12 mouse cellular contexts compared by ENCODE assay signal in genomic region chr2:128041066-128041750, GRCm38 (mm10).
A peak's percentile ranks its signal among the peaks of the same experiment; 100 is the strongest.
DNase-seq lines count a peak whose midpoint lies in the region; ATAC-seq and TF ChIP-seq lines count a peak whose summit lies in the region.
"Had no signal": no experiment of that assay in that cellular context is flagged by ENCODE, and none has a peak within 500 bp of the region (broad histone marks: within the 10 kb centered on the region; RNA-seq: fewer than 3 reads in every experiment).

No protein-coding gene starts in this region.

- H3K4me1 ChIP-seq in heart, embryonic 12.5 days (replicated peaks): 0 out of 2 replicates have a peak, but pooled peaks cover 5% of the 10 kb centered on the region
- peaks cover 7% of the 10 kb centered on the region; the same call in 1 of the 2 replicates for H3K4me1 ChIP-seq in spleen, adult 2 months (ENCODE audit: control insufficient read depth, insufficient read depth, insufficient read length)
- H3K4me1 ChIP-seq in kidney, embryonic 14.5 days (ENCODE audit: control insufficient read depth, insufficient read depth, low read length): no peaks in the 10 kb centered on the region
- H3K4me1 ChIP-seq: forebrain, embryonic 15.5 days; intestine, embryonic 15.5 days; liver, embryonic 15.5 days had no signal

- WGBS in heart, embryonic 12.5 days: 60% methylated on average over 12 of the region's 12 CpGs
- 22% methylated on average over 12 of the region's 12 CpGs for WGBS in spleen, adult 2 months
- 35% methylated on average over 12 of the region's 12 CpGs for WGBS in kidney, embryonic 14.5 days

- H3K27me3 ChIP-seq in heart, embryonic 12.5 days (replicated peaks): no peaks in the 10 kb centered on the region
- H3K27me3 ChIP-seq in spleen, adult 2 months (ENCODE audit: control insufficient read depth, insufficient read depth, low read length): no peaks in the 10 kb centered on the region
- H3K27me3 ChIP-seq in kidney, embryonic 14.5 days (ENCODE audit: control insufficient read depth, insufficient read depth, low read length): no peaks in the 10 kb centered on the region
- H3K27me3 ChIP-seq: forebrain, embryonic 15.5 days; intestine, embryonic 15.5 days; liver, embryonic 15.5 days had no signal

- DNase-seq in heart, adult 9 months (ENCODE audit: low spot score in 2 of 2): peak; percentile 24 to 37
- peak; percentile 17 to 36 for DNase-seq in spleen, adult 2 months (ENCODE audit: low read depth in 1 of 2, low spot score in 2 of 2)
- no peak for DNase-seq in spleen, postnatal 14 days (ENCODE audit: low spot score in 2 of 2)
- peak; percentile 49 to 50 for DNase-seq in heart, postnatal 10 days
- peak; percentile 54 to 68 for DNase-seq in thymus, postnatal 36 days
- DNase-seq in urinary bladder, postnatal 4 days (ENCODE audit: low spot score in 2 of 2): no peak
- DNase-seq: cerebellum, adult 18-20 months had no signal

- TF ChIP-seq CTCF in spleen, adult 2 months (IDR thresholded peaks at IDR 0.05; ENCODE audit: extremely low read depth, insufficient read depth, insufficient read length, insufficient replicate concordance): no peak

- H3K9me3 ChIP-seq in heart, embryonic 12.5 days (replicated peaks): peaks cover 6% of the 10 kb centered on the region; the same call in 1 of the 2 replicates
- H3K9me3 ChIP-seq in kidney, embryonic 14.5 days (ENCODE audit: control insufficient read depth, low read length): no peaks in the 10 kb centered on the region
- H3K9me3 ChIP-seq: intestine, embryonic 15.5 days; liver, embryonic 15.5 days had no signal

- H3K36me3 ChIP-seq in heart, embryonic 12.5 days: no peaks in the 10 kb centered on the region
- no peaks in the 10 kb centered on the region for H3K36me3 ChIP-seq in spleen, adult 2 months (ENCODE audit: control insufficient read depth, insufficient read depth, low read length)
- H3K36me3 ChIP-seq in kidney, embryonic 14.5 days (ENCODE audit: control insufficient read depth, insufficient read depth, low read length): no peaks in the 10 kb centered on the region
- H3K36me3 ChIP-seq: forebrain, embryonic 15.5 days; intestine, embryonic 15.5 days; liver, embryonic 15.5 days had no signal

- intact Hi-C loops in heart, postnatal 10 days (cut with DNase I): no loop called here

- H3K4me2 ChIP-seq in heart, embryonic 12.5 days: no peak overlapping the region
- no peak overlapping the region for H3K4me2 ChIP-seq in kidney, embryonic 14.5 days (replicated peaks; ENCODE audit: low read depth, low read length)
- H3K4me2 ChIP-seq: forebrain, embryonic 15.5 days; intestine, embryonic 15.5 days; liver, embryonic 15.5 days had no signal

- TF ChIP-seq POLR2A in spleen, adult 2 months (IDR thresholded peaks at IDR 0.05; ENCODE audit: low read depth, low read length): no peak

- H3K9ac ChIP-seq in heart, embryonic 12.5 days: no peak overlapping the region
- H3K9ac ChIP-seq in kidney, embryonic 14.5 days (ENCODE audit: low read depth, low read length): no peak overlapping the region
- H3K9ac ChIP-seq: forebrain, embryonic 15.5 days; intestine, embryonic 15.5 days; liver, embryonic 15.5 days had no signal

- H3K27ac ChIP-seq in heart, embryonic 12.5 days (ENCODE audit: poor library complexity, severe bottlenecking): no peak overlapping the region
- H3K27ac ChIP-seq in spleen, adult 2 months (ENCODE audit: insufficient read depth, low read length): no peak overlapping the region
- H3K27ac ChIP-seq in kidney, embryonic 14.5 days (ENCODE audit: low read depth, low read length): no peak overlapping the region
- H3K27ac ChIP-seq: forebrain, embryonic 15.5 days; intestine, embryonic 15.5 days; liver, embryonic 15.5 days had no signal

- no peak overlapping the region for H3K4me3 ChIP-seq in heart, embryonic 12.5 days
- H3K4me3 ChIP-seq in spleen, adult 2 months (ENCODE audit: extremely low read depth, insufficient read depth, insufficient read length): no peak overlapping the region
- H3K4me3 ChIP-seq in kidney, embryonic 14.5 days (ENCODE audit: low read length): no peak overlapping the region
- H3K4me3 ChIP-seq: forebrain, embryonic 15.5 days; intestine, embryonic 15.5 days; liver, embryonic 15.5 days had no signal

- no peak for ATAC-seq in heart, embryonic 12.5 days (ENCODE audit: insufficient number of reproducible peaks, low FRiP score)
- ATAC-seq in kidney, embryonic 14.5 days (ENCODE audit: low FRiP score, low TSS enrichment): no peak
- ATAC-seq: forebrain, embryonic 15.5 days; intestine, embryonic 15.5 days had no signal

Comparison
In these comparisons a context has a peak if more than half of its experiments do, and no peak if none do; other contexts are left out.
1. DNase-seq: peak in heart, adult 9 months (2 of 2), spleen, adult 2 months (2 of 2), heart, postnatal 10 days (2 of 2) and thymus, postnatal 36 days (2 of 2); none in spleen, postnatal 14 days (0 of 2) and urinary bladder, postnatal 4 days (0 of 2).